ENCODE assay signal across 9 mouse cellular contexts in the genomic region with DNA sequence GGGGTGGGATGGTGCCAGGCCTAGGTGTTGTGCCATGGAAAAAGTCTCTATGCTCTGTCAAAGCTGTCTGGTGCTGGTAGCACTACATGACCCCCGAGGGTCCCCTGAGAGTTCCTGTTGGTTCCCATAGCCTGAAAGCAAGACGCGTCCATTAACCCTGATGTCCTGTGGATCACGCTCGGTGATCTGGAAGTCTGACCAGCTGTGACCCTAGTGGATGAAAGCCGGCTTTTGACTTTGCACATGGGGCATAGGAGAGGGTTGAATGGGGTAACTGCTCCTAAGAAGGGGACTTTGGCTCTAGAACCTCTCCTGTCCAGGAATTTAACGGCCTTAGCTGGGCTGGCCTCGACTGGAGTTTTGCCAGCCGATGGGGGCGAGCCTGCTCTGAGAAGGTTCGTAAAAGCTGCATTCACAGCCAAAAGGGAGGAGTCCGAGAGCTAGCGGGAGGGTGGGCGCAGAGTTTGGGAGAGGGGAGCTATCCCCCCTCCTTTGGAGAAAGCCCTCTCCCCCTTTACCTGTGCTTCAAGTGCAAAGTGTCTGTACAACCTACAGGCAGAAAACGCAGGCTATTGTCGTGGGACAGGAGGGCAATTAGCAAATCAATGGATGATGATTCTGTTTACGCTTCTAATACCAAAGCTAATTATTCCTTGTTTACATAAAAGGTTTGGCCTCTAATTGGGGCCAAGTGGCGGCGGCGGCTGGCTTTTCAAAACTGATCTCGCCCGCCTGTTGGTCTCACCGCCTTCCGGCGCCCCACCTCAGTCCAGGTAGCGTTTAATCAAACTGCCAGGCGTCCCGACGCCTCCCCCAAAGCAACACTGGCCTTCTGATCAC. TPM values are rescaled to one million over a fixed set of nuclear protein-coding genes. Genes with fewer than 3 reads are reported as not detected.
DNase-seq lines count a peak whose midpoint lies in the region; ATAC-seq and TF ChIP-seq lines count a peak whose summit lies in the region.
"Had no signal": no experiment of that assay in that cellular context is flagged by ENCODE, and none has a peak within 500 bp of the region (broad histone marks: within the 10 kb centered on the region; RNA-seq: fewer than 3 reads in every experiment).

No protein-coding gene starts in this region.

- TF ChIP-seq POLR2A in cerebellum, adult 2 months (IDR thresholded peaks at IDR 0.05; ENCODE audit: borderline replicate concordance, insufficient read depth, low read length): no peak

- H3K36me3 ChIP-seq in liver, embryonic 14.5 days (replicated peaks; ENCODE audit: control insufficient read depth, insufficient read depth, low read depth): no peaks in the 10 kb centered on the region
- H3K36me3 ChIP-seq in stomach, postnatal 0 days (ENCODE audit: control insufficient read depth, insufficient read depth, low read length): no peaks in the 10 kb centered on the region

- no peak for TF ChIP-seq EP300 in liver, embryonic 14.5 days (IDR thresholded peaks at IDR 0.05; ENCODE audit: low read depth)
- no peak for TF ChIP-seq EP300 in stomach, postnatal 0 days (optimal IDR thresholded peaks at IDR 0.05)

- no peak for ATAC-seq in liver, embryonic 14.5 days (ENCODE audit: insufficient read depth)
- ATAC-seq in stomach, postnatal 0 days (ENCODE audit: low FRiP score, low TSS enrichment): no peak

- TF ChIP-seq CTCF in cerebellum, adult 2 months (IDR thresholded peaks at IDR 0.05; ENCODE audit: borderline replicate concordance, insufficient read depth, low read depth, low read length): no peak
- no peak for TF ChIP-seq CTCF in liver, embryonic 14.5 days (IDR thresholded peaks at IDR 0.05; ENCODE audit: low read depth)
- TF ChIP-seq CTCF in stomach, postnatal 0 days (IDR thresholded peaks at IDR 0.05; ENCODE audit: low read depth): no peak

- H3K4me2 ChIP-seq in liver, embryonic 14.5 days (ENCODE audit: low read depth): peak overlapping the region; percentile 60
- peak overlapping the region; percentile 97 for H3K4me2 ChIP-seq in stomach, postnatal 0 days (replicated peaks; ENCODE audit: low read depth)

- peak overlapping the region; percentile 56 for H3K4me3 ChIP-seq in cerebellum, adult 2 months (replicated peaks; ENCODE audit: insufficient read depth, low read depth, low read length)
- 0 out of 4 replicates have a peak overlapping the region, but pooled peaks of 1 of the 2 experiments have one; percentile 9 for H3K4me3 ChIP-seq in liver, embryonic 14.5 days (ENCODE audit: insufficient read depth in 1 of 2, low read depth in 2 of 2, low read length in 2 of 2)
- peak overlapping the region; percentile 55 for H3K4me3 ChIP-seq in stomach, postnatal 0 days (ENCODE audit: low read depth, low read length)

- no peaks in the 10 kb centered on the region for H3K9me3 ChIP-seq in liver, embryonic 14.5 days (ENCODE audit: control insufficient read depth, low read length)
- H3K9me3 ChIP-seq in stomach, postnatal 0 days (ENCODE audit: control insufficient read depth, low read length): no peaks in the 10 kb centered on the region

- H3K9ac ChIP-seq in liver, embryonic 14.5 days (replicated peaks): no peak overlapping the region
- no peak overlapping the region for H3K9ac ChIP-seq in stomach, postnatal 0 days (ENCODE audit: low read length)

- peak in 1 of 2 experiments; percentile 24 for DNase-seq in cerebellum, adult 2 months
- DNase-seq in cerebellum, adult 11 months: no peak
- DNase-seq in right cerebral cortex, postnatal 4 days: peak; percentile 26
- no peak for DNase-seq in right cerebral cortex, postnatal 36 days (ENCODE audit: low spot score in 2 of 2)
- DNase-seq in liver, embryonic 14.5 days (ENCODE audit: low read depth in 3 of 3, low spot score in 3 of 3): no peak
- DNase-seq in stomach, postnatal 0 days (ENCODE audit: low spot score): no peak
- no peak for DNase-seq in spleen, postnatal 14 days (ENCODE audit: low spot score in 2 of 2)
- DNase-seq in urinary bladder, postnatal 10 days (ENCODE audit: low spot score): no peak

- H3K27ac ChIP-seq in cerebellum, adult 2 months (ENCODE audit: insufficient read depth, low read length): peak overlapping the region; percentile 47; the same call in 1 of the 2 replicates
- H3K27ac ChIP-seq in liver, embryonic 14.5 days: no peak overlapping the region
- no peak overlapping the region for H3K27ac ChIP-seq in stomach, postnatal 0 days (replicated peaks)

- no peaks in the 10 kb centered on the region for H3K27me3 ChIP-seq in cerebellum, adult 2 months (ENCODE audit: control insufficient read depth, insufficient read depth, low read length)
- peaks cover 45% of the 10 kb centered on the region for H3K27me3 ChIP-seq in liver, embryonic 14.5 days (ENCODE audit: control insufficient read depth, insufficient read depth, low read length)
- H3K27me3 ChIP-seq in stomach, postnatal 0 days (ENCODE audit: control insufficient read depth, insufficient read depth, low read length): peaks cover 3% of the 10 kb centered on the region; the same call in 1 of the 2 replicates

- WGBS in cerebellum, adult 2 months: 31% methylated on average over 29 of the region's 29 CpGs
- 7% methylated on average over 29 of the region's 29 CpGs for WGBS in liver, embryonic 14.5 days (ENCODE audit: insufficient replicate concordance)
- 8% methylated on average over 29 of the region's 29 CpGs for WGBS in stomach, postnatal 0 days

- H3K4me1 ChIP-seq in cerebellum, adult 2 months (ENCODE audit: control insufficient read depth, insufficient read depth, low read length): peaks cover 18% of the 10 kb centered on the region
- H3K4me1 ChIP-seq in liver, embryonic 14.5 days (replicated peaks; ENCODE audit: control insufficient read depth in 2 of 2, insufficient read depth in 2 of 2, low read length in 1 of 2): no peaks in the 10 kb centered on the region
- H3K4me1 ChIP-seq in stomach, postnatal 0 days (replicated peaks; ENCODE audit: control insufficient read depth, insufficient read depth): no peaks in the 10 kb centered on the region

RNA-seq across cellular contexts. Expression of gene Wnt3, which starts 35.0 kb away (rescaled TPM):
- 13.6 and 14.5 TPM in 2 replicates for polyA plus RNA-seq in cerebellum, adult 2 months (2012; rRNA removed)
- polyA plus RNA-seq in liver, embryonic 14.5 days (2012; rRNA removed): 0.01 TPM in 2 replicates
- polyA plus RNA-seq in liver, embryonic 14.5 days (2014; fragmentation: Nextera tagmentation; extraction: Ambion mirVana): not detected in 2 replicates
- 0.51 and 0.55 TPM in 2 replicates for polyA plus RNA-seq in stomach, postnatal 0 days (2015; fragmentation: Nextera tagmentation; extraction: Ambion mirVana)
- polyA plus RNA-seq: liver, adult 2 months had no signal

RNA-seq across cellular contexts. Expression of gene Wnt9b, which starts 59.4 kb away (rescaled TPM):
- 1.0 and 1.1 TPM in 2 replicates for polyA plus RNA-seq in cerebellum, adult 2 months (2012; rRNA removed)
- polyA plus RNA-seq in liver, embryonic 14.5 days (2012; rRNA removed): 0.01 TPM in 2 replicates
- polyA plus RNA-seq in liver, embryonic 14.5 days (2014; fragmentation: Nextera tagmentation; extraction: Ambion mirVana): 0.05 TPM in 1 of 2 replicates, not detected in the other
- not detected in 2 replicates for polyA plus RNA-seq in stomach, postnatal 0 days (2015; fragmentation: Nextera tagmentation; extraction: Ambion mirVana)
